Mouse (Mus musculus) MEL (cell line): ENCODE measurements around the gene Psmc3. TPM values are rescaled to one million over a fixed set of nuclear protein-coding genes. Genes with fewer than 3 reads are reported as not detected.

Experiments
- DNase-seq: peaks from one replicate; pipeline ENCODE4 v3.0.0; 2011; ENCODE audit warnings: low read depth, low spot score
- H3K27ac ChIP-seq: 2 replicates; pipeline ENCODE4 v1.5.1; 2012; ENCODE audit warnings: low read depth, mild to moderate bottlenecking, control low read depth, low read length, moderate library complexity; ENCODE audit not compliant: control insufficient read depth
- H3K27me3 ChIP-seq, 2 experiments: fragments of 150-350 bp in 1 of 2; sonication (generic) in 1 of 2; 2 replicates each; pipeline ENCODE4 v1.6.1; 2012; ENCODE audit warnings: low read length in 2 of 2, mild to moderate bottlenecking in 2 of 2, improper control_type of control experiment in 1 of 2, moderate library complexity in 1 of 2; ENCODE audit not compliant: insufficient read depth in 2 of 2, control insufficient read depth in 1 of 2
- H3K36me3 ChIP-seq, 2 experiments: 2 replicates each; pipeline ENCODE4 v1.6.1; 2012 to 2014; ENCODE audit warnings: low read length in 2 of 2, improper control_type of control experiment in 1 of 2, inconsistent platforms in 1 of 2, mild to moderate bottlenecking in 1 of 2; ENCODE audit not compliant: insufficient read depth in 2 of 2, control insufficient read depth in 1 of 2
- H3K4me1 ChIP-seq, 2 experiments: fragments of 150-350 bp in 1 of 2; sonication (generic) in 1 of 2; 2 replicates each; pipeline ENCODE4 v1.6.1; 2012; ENCODE audit warnings: low read length in 2 of 2, improper control_type of control experiment in 1 of 2, mild to moderate bottlenecking in 1 of 2; ENCODE audit not compliant: insufficient read depth in 2 of 2, control insufficient read depth in 1 of 2
- H3K4me3 ChIP-seq, 2 experiments: fragments of 150-350 bp in 1 of 2; sonication (generic) in 1 of 2; 2 replicates each; pipeline ENCODE4 v1.5.1; 2012; ENCODE audit warnings: low read depth in 2 of 2, low read length in 2 of 2, mild to moderate bottlenecking in 2 of 2, moderate library complexity in 2 of 2, control low read depth in 1 of 2, improper control_type of control experiment in 1 of 2; ENCODE audit not compliant: control insufficient read depth in 1 of 2, insufficient read depth in 1 of 2
- H3K79me2 ChIP-seq: 2 replicates; pipeline ENCODE4 v1.6.1; 2012; ENCODE audit warnings: mild to moderate bottlenecking, low read length, moderate library complexity; ENCODE audit not compliant: control insufficient read depth, poor library complexity, insufficient read depth
- H3K9ac ChIP-seq: 2 replicates; pipeline ENCODE4 v1.6.1; 2012; ENCODE audit warnings: low read depth, mild to moderate bottlenecking, control low read depth, low read length, moderate library complexity; ENCODE audit not compliant: control insufficient read depth, poor library complexity, severe bottlenecking
- H3K9me3 ChIP-seq: fragments of 150-350 bp; sonication (generic); replicated peaks from 2 replicates; pipeline ENCODE4 v1.6.1; 2012; ENCODE audit warnings: mild to moderate bottlenecking, low read length, improper control_type of control experiment, moderate library complexity; ENCODE audit not compliant: insufficient read depth
- BHLHE40 ChIP-seq: IDR thresholded peaks from 2 replicates; pipeline ENCODE4 v1.6.1; 2012; ENCODE audit warnings: low read depth, mild to moderate bottlenecking, inconsistent platforms, low read length, improper control_type of control experiment, borderline replicate concordance
- CHD2 ChIP-seq: IDR thresholded peaks from 2 replicates; pipeline ENCODE4 v1.6.1; 2011; ENCODE audit warnings: low read length, improper control_type of control experiment
- ELF1 ChIP-seq: IDR thresholded peaks from 2 replicates; pipeline ENCODE4 v1.6.1; 2014; ENCODE audit warnings: low read depth, mild to moderate bottlenecking, inconsistent platforms, low read length, improper control_type of control experiment, moderate library complexity
- GATA1 ChIP-seq: IDR thresholded peaks from 2 replicates; pipeline ENCODE4 v1.6.1; 2011; ENCODE audit warnings: low read depth, low read length, improper control_type of control experiment
- JUND ChIP-seq: IDR thresholded peaks from 2 replicates; pipeline ENCODE4 v1.6.1; 2011; ENCODE audit warnings: low read depth, mild to moderate bottlenecking, improper control_type of control experiment, low read length
- KAT2A ChIP-seq: conservative IDR thresholded peaks from 2 replicates; pipeline ENCODE4 v1.6.1; 2012; ENCODE audit warnings: low read depth, low read length, improper control_type of control experiment, inconsistent platforms
- MAFK ChIP-seq: IDR thresholded peaks from 2 replicates; pipeline ENCODE4 v1.6.1; 2011; ENCODE audit warnings: low read depth, mild to moderate bottlenecking, low read length, improper control_type of control experiment, borderline replicate concordance
- MAX ChIP-seq: IDR thresholded peaks from 2 replicates; pipeline ENCODE4 v1.6.1; 2011; ENCODE audit warnings: low read length, improper control_type of control experiment
- MAZ ChIP-seq: IDR thresholded peaks from 2 replicates; pipeline ENCODE4 v1.6.1; 2012; ENCODE audit warnings: low read depth, mild to moderate bottlenecking, inconsistent platforms, low read length, improper control_type of control experiment
- MEF2A ChIP-seq: IDR thresholded peaks from 2 replicates; pipeline ENCODE4 v1.6.1; 2014; ENCODE audit warnings: low read depth, mild to moderate bottlenecking, inconsistent platforms, low read length, improper control_type of control experiment; ENCODE audit not compliant: poor library complexity, insufficient replicate concordance, severe bottlenecking; ENCODE audit errors: extremely low read depth
- MYB ChIP-seq: IDR thresholded peaks from 2 replicates; pipeline ENCODE4 v1.6.1; 2011; ENCODE audit warnings: mild to moderate bottlenecking, low read depth, low read length, improper control_type of control experiment
- MYC ChIP-seq: IDR thresholded peaks from 2 replicates; pipeline ENCODE4 v1.6.1; 2011; ENCODE audit warnings: low read depth, mild to moderate bottlenecking, low read length, improper control_type of control experiment, moderate library complexity
- POLR2A ChIP-seq, 2 experiments: IDR thresholded peaks; 2 replicates each; pipeline ENCODE4 v1.6.1; 2011 to 2012; ENCODE audit warnings: low read length in 2 of 2, mild to moderate bottlenecking in 2 of 2, control low read depth in 1 of 2, improper control_type of control experiment in 1 of 2, low read depth in 1 of 2, moderate library complexity in 1 of 2; ENCODE audit not compliant: control insufficient read depth in 1 of 2, insufficient read depth in 1 of 2, poor library complexity in 1 of 2
- POLR2AphosphoS2 ChIP-seq: IDR thresholded peaks from 2 replicates; pipeline ENCODE4 v1.6.1; 2011; ENCODE audit warnings: low read length, improper control_type of control experiment
- RAD21 ChIP-seq: IDR thresholded peaks from 2 replicates; pipeline ENCODE4 v1.6.1; 2011; ENCODE audit warnings: mild to moderate bottlenecking, low read depth, low read length, improper control_type of control experiment
- SIN3A ChIP-seq: IDR thresholded peaks from 2 replicates; pipeline ENCODE4 v1.6.1; 2012; ENCODE audit warnings: low read length, improper control_type of control experiment, inconsistent platforms
- SMC3 ChIP-seq: IDR thresholded peaks from 2 replicates; pipeline ENCODE4 v1.6.1; 2011; ENCODE audit warnings: low read depth, low read length, improper control_type of control experiment
- TCF12 ChIP-seq: IDR thresholded peaks from 2 replicates; pipeline ENCODE4 v1.6.1; 2014; ENCODE audit warnings: low read depth, mild to moderate bottlenecking, inconsistent platforms, low read length, improper control_type of control experiment, moderate library complexity
- UBTF ChIP-seq: IDR thresholded peaks from 2 replicates; pipeline ENCODE4 v1.6.1; 2012; ENCODE audit warnings: low read depth, mild to moderate bottlenecking, inconsistent platforms, low read length, improper control_type of control experiment, moderate library complexity, borderline replicate concordance; ENCODE audit not compliant: insufficient read depth
- USF2 ChIP-seq, 2 experiments: IDR thresholded peaks; 2 replicates each; pipeline ENCODE4 v1.6.1; 2011 to 2012; ENCODE audit warnings: improper control_type of control experiment in 2 of 2, low read length in 2 of 2, borderline replicate concordance in 1 of 2, inconsistent platforms in 1 of 2, low read depth in 1 of 2, mild to moderate bottlenecking in 1 of 2; ENCODE audit not compliant: insufficient read depth in 1 of 2
- polyA plus RNA-seq, 2 experiments: library from polyadenylated mRNA; stranded (reverse) in 1 of 2; unstranded in 1 of 2; fragments of >175 nt in 1 of 2; fragments of >200 nt in 1 of 2; gene quantifications; 2 replicates each; pipeline versions ENCODE4 v1.2.1 to v1.2.4; 2012; ENCODE audit warnings: low replicate concordance in 2 of 2, low read depth in 1 of 2; ENCODE audit not compliant: insufficient read length in 2 of 2, insufficient read depth in 1 of 2, missing spikeins in 1 of 2
- total RNA-seq: library from RNA; depleted of rRNA; stranded (reverse); fragments of 300-350 nt; gene quantifications from 2 replicates; pipeline ENCODE4 v1.2.3, GENCODE M21; 2012

Gene Psmc3
- total and polyA plus RNA-seq, 3 experiments, result 259 to 1,459 (median 428) TPM

DNA sequence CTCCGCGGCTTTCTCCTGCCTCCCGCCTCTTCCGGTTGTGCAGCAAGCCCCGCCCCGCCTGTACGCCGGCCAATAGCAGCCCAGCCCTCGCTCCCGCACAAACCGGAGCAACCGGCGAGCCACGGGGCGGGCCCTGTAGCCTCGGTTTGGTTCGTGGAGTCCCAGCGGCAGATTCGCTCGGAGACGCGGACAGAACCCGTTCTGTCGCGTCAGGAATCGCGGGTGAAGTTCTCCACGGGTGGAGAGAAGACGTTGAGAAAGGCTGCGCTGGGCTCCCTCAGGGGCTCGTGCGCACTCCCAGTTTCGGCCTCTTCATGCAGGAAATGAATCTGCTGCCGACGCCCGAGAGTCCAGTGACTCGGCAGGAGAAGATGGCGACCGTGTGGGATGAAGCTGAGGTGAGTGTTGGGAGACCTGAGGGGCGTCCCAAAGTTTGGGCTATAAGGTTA is at the start of gene Psmc3 (continued):
- TF ChIP-seq MAX (no peak), TCF12 (peak; percentile 4; the same call in 1 of the 2 replicates)
- TF ChIP-seq, all 39 proteins: peak for 12

DNA sequence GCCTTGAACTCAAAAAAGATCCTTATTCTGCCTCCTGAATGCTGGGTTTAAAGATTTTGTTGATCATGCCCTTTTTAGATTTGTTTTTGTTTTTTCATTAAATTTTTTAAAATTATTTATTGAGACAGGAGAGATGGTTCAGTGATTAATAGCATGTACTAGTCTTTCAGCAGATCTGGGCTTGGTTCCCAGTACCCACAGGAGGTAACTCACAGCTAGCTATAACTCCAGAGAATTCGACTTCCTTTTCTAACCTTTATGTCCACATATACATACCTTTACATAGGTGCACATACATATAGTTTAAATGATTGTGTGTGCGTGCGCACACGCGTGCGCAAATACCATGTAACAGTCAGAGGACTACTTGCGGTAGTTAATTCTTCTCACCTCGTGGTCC is 45.3 kb upstream of the Psmc3 start:
- no peaks in the 10 kb centered on the region for H3K27me3 ChIP-seq
- H3K4me3 ChIP-seq, result no peak overlapping the region
- H3K9ac ChIP-seq, result no peak overlapping the region
- no peaks in the 10 kb centered on the region for H3K9me3 ChIP-seq
- H3K36me3 ChIP-seq, result peaks cover 0 to 58% of the 10 kb centered on the region in 2 experiments; a peak in 3 of 4 replicates
- no peaks in the 10 kb centered on the region for H3K79me2 ChIP-seq
- TF ChIP-seq POLR2AphosphoS2 (no peak), MAZ (no peak), ELF1 (no peak), SMC3 (no peak), MYC (no peak), USF2 (IDR thresholded peaks at IDR 0.05; ENCODE audit: borderline replicate concordance in 1 of 2, insufficient read depth in 1 of 2, low read depth in 1 of 2, low read length in 2 of 2) (no peak), RAD21 (no peak), POLR2A (IDR thresholded peaks at IDR 0.05; ENCODE audit: control insufficient read depth in 1 of 2, insufficient read depth in 1 of 2, low read depth in 1 of 2, low read length in 2 of 2, poor library complexity in 1 of 2) (no peak), BHLHE40 (no peak), MAX (no peak), MAFK (no peak), MYB (no peak), KAT2A (no peak), SIN3A (no peak), UBTF (no peak), CHD2 (no peak), GATA1 (no peak), TCF12 (no peak), JUND (no peak), MEF2A (no peak)
- TF ChIP-seq, all 39 proteins: peak for 0
- no peak for DNase-seq
- Histone ChIP-seq H3K27ac (no peak overlapping the region), H3K4me1 (peaks cover 2% of the 10 kb centered on the region in 2 experiments; a peak in 1 of 4 replicates)
